Mouse (Mus musculus): ENCODE measurements around the gene Desi2.

DNA sequence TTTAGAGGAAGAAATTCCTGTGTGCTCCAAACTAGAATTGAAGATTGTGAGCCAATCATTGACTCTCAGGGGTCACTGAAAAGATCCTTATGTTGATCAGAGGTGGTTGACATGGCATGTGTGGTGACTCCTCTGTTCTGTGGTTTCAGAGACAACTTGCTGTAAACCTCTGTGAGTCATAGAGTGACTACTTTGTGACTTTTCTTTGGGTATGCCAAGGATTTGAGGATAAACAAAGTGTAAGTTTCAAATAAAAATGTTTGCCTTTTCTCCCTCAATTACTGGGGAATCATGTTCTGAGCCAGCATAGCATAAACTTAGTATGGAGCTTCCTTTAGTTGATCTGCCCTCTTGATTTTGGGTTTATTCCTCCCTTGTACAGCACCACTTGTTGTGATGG is 31.1 kb downstream of the Desi2 start:
- no peak for TF ChIP-seq GATA1 (IDR thresholded peaks at IDR 0.05; ENCODE audit: borderline replicate concordance, low read length)
- TF ChIP-seq FLI1 (IDR thresholded peaks at IDR 0.05; ENCODE audit: low read length), result no peak
